In genomic region chr11:52310709-52311108, GRCm38 (mm10) we compare ENCODE assay signal across 11 mouse cellular contexts. TPM values are rescaled to one million over a fixed set of nuclear protein-coding genes. Genes with fewer than 3 reads are reported as not detected.
DNase-seq lines count a peak whose midpoint lies in the region; ATAC-seq and TF ChIP-seq lines count a peak whose summit lies in the region.
"Had no signal": no experiment of that assay in that cellular context is flagged by ENCODE, and none has a peak within 500 bp of the region (broad histone marks: within the 10 kb centered on the region; RNA-seq: fewer than 3 reads in every experiment).

No protein-coding gene starts in this region.

- peaks cover 25% of the 10 kb centered on the region for H3K27me3 ChIP-seq in E14TG2a.4 (ENCODE audit: insufficient read depth, low read length)
- H3K27me3 ChIP-seq in forebrain, embryonic 12.5 days = peaks cover 28% of the 10 kb centered on the region

- H3K9me3 ChIP-seq in E14TG2a.4 (ENCODE audit: low read length) = no peaks in the 10 kb centered on the region
- no peaks in the 10 kb centered on the region for H3K9me3 ChIP-seq in forebrain, embryonic 12.5 days
- H3K9me3 ChIP-seq: midbrain, embryonic 10.5 days had no signal

- H3K4me1 ChIP-seq in E14TG2a.4 (replicated peaks; ENCODE audit: low read depth, low read length) = peaks cover 54% of the 10 kb centered on the region
- no peaks in the 10 kb centered on the region for H3K4me1 ChIP-seq in forebrain, embryonic 12.5 days

- WGBS in forebrain, embryonic 12.5 days = 73% methylated on average over 14 of the region's 14 CpGs

- intact Hi-C loops in left cerebral cortex, postnatal 4 days (cut with DNase I) = no loop called here

- peak; percentile 48; the same call in 1 of the 2 replicates for ATAC-seq in common myeloid progenitor, adult 5-6 weeks (replicated peaks; ENCODE audit: low read depth, poor library complexity, severe bottlenecking)
- peak; percentile 27 for ATAC-seq in inflammation-experienced regulatory T-cells, adult 6 months
- ATAC-seq in forebrain, embryonic 12.5 days (ENCODE audit: low FRiP score) = no peak

- no peak overlapping the region for H3K4me2 ChIP-seq in forebrain, embryonic 12.5 days

- peak; percentile 82 for DNase-seq in thymus, postnatal 25 days
- DNase-seq in right cerebral cortex, postnatal 14 days = no peak
- no peak for DNase-seq in left cerebral cortex, postnatal 4 days
- DNase-seq: cerebellum, postnatal 10 days; kidney, postnatal 10 days; layer of hippocampus, postnatal 36 days had no signal

- H3K36me3 ChIP-seq in E14TG2a.4 (ENCODE audit: insufficient read depth, low read length) = no peaks in the 10 kb centered on the region
- H3K36me3 ChIP-seq in forebrain, embryonic 12.5 days (replicated peaks) = no peaks in the 10 kb centered on the region
- H3K36me3 ChIP-seq: midbrain, embryonic 10.5 days had no signal

- H3K27ac ChIP-seq in forebrain, embryonic 12.5 days = no peak overlapping the region
- H3K27ac ChIP-seq: midbrain, embryonic 10.5 days had no signal

- H3K4me3 ChIP-seq in E14TG2a.4 (replicated peaks; ENCODE audit: low read length) = peak overlapping the region; percentile 67
- H3K4me3 ChIP-seq in forebrain, embryonic 12.5 days (replicated peaks) = no peak overlapping the region
- H3K4me3 ChIP-seq: midbrain, embryonic 10.5 days had no signal

- TF ChIP-seq CTCF in E14TG2a.4 (conservative IDR thresholded peaks at IDR 0.05; ENCODE audit: low read length) = no peak

- no peak overlapping the region for H3K9ac ChIP-seq in forebrain, embryonic 12.5 days

RNA-seq across cellular contexts. Expression of gene Tcf7, which starts 27.9 kb away (rescaled TPM):
- 1.2 TPM in 2 replicates for total RNA-seq in common myeloid progenitor, adult 5-6 weeks (2017)
- polyA plus RNA-seq in inflammation-experienced regulatory T-cells, adult 6 months (2017; shearing (Covaris generic)) = 100 to 1,000 TPM; 144 to 447 (median 399) TPM
- polyA plus RNA-seq in forebrain, embryonic 12.5 days (2016; fragmentation: Nextera tagmentation; extraction: Ambion mirVana) = 5.4 TPM in 2 replicates
- total RNA-seq in left cerebral cortex, postnatal 4 days (2021) = 1 to 10 TPM; 6.9 to 7.3 TPM

RNA-seq across cellular contexts. Expression of gene Vdac1, which starts 50.0 kb away (rescaled TPM):
- 230 and 274 TPM in 2 replicates for total RNA-seq in common myeloid progenitor, adult 5-6 weeks (2017)
- 100 to 1,000 TPM in 1 of 3 experiments, 10 to 100 TPM in 2; 67.6 to 143 (median 84.9) TPM for polyA plus RNA-seq in inflammation-experienced regulatory T-cells, adult 6 months (2017; shearing (Covaris generic))
- polyA plus RNA-seq in forebrain, embryonic 12.5 days (2016; fragmentation: Nextera tagmentation; extraction: Ambion mirVana) = 206 and 214 TPM in 2 replicates
- 100 to 1,000 TPM; 438 to 456 TPM for total RNA-seq in left cerebral cortex, postnatal 4 days (2021)
